Mouse (Mus musculus) stomach, embryonic 16.5 days (tissue): ENCODE results near the gene Hexim2. TPM values are rescaled to one million over a fixed set of nuclear protein-coding genes. Genes with fewer than 3 reads are reported as not detected.

ENCODE experiments used
- ATAC-seq: fragments of 200-750 bp; cut with Nextera tagmentation; 2 replicates; pipeline ENCODE4 v1.8.0; 2017; ENCODE audit warnings: moderate number of reproducible peaks, moderate TSS enrichment; ENCODE audit not compliant: insufficient read depth, low FRiP score
- H3K27ac ChIP-seq: fragments of 300-500 bp; sonication (generic); 2 replicates; pipeline ENCODE4 v1.5.1; 2014; ENCODE audit warnings: low read length
- H3K27me3 ChIP-seq: fragments of 300-500 bp; sonication (generic); 2 replicates; pipeline ENCODE4 v1.6.1; 2014; ENCODE audit warnings: low read length, control low read depth, mixed read lengths; ENCODE audit not compliant: control insufficient read depth, insufficient read depth
- H3K36me3 ChIP-seq: fragments of 300-500 bp; sonication (generic); 2 replicates; pipeline ENCODE4 v1.6.1; 2014; ENCODE audit warnings: low read length; ENCODE audit not compliant: control insufficient read depth, insufficient read depth
- H3K4me1 ChIP-seq: fragments of 300-500 bp; sonication (generic); 2 replicates; pipeline ENCODE4 v1.6.1; 2014; ENCODE audit warnings: low read length, control low read depth, mixed read lengths; ENCODE audit not compliant: control insufficient read depth, insufficient read depth
- H3K4me2 ChIP-seq: fragments of 300-500 bp; sonication (generic); 2 replicates; pipeline ENCODE4 v1.6.1; 2014; ENCODE audit warnings: low read depth, low read length, mixed read lengths
- H3K4me3 ChIP-seq: fragments of 300-500 bp; sonication (generic); replicated peaks from 2 replicates; pipeline ENCODE4 v1.5.1; 2014; ENCODE audit warnings: mild to moderate bottlenecking, low read length
- H3K9ac ChIP-seq: fragments of 300-500 bp; sonication (generic); 2 replicates; pipeline ENCODE4 v1.6.1; 2014; ENCODE audit warnings: low read length
- H3K9me3 ChIP-seq: fragments of 300-500 bp; sonication (generic); replicated peaks from 2 replicates; pipeline ENCODE4 v1.6.1; 2016; ENCODE audit warnings: low read length, control low read depth; ENCODE audit not compliant: control insufficient read depth
- WGBS: fragments of 180-500 bp; shearing (Covaris S2); extraction: QIAGEN DNeasy Blood & Tissue Kit; methylation state at CpG from one replicate; pipeline ENCODE4 v1.1.7; 2014; 5-methylcytosine and 5-hydroxymethylcytosine counted together
- polyA plus RNA-seq: library from polyadenylated mRNA; unstranded; fragments of >200 nt; fragmentation: Nextera tagmentation; extraction: Ambion mirVana; gene quantifications from 2 replicates; pipeline ENCODE4 v1.2.1, GENCODE M21; 2015

The Hexim2 gene
- polyA plus RNA-seq, 1 experiment from 2014 or later: 6.3 TPM

GRCm38 (mm10) chr11:103173771-103174344 is 41.6 kb downstream of the Hexim2 start:
- WGBS: 92% methylated on average over 11 of the region's 11 CpGs
- no peak for ATAC-seq

GRCm38 (mm10) chr11:103174411-103174832 is 42.2 kb downstream of the Hexim2 start:
- Histone ChIP-seq H3K27me3 (peaks cover 24% of the 10 kb centered on the region), H3K4me1 (peaks cover 8% of the 10 kb centered on the region; the same call in 1 of the 2 replicates), H3K4me2 (0 out of 2 replicates have a peak overlapping the region, but pooled peaks have one; percentile 9), H3K9ac (no peak overlapping the region), H3K4me3 (no peak overlapping the region; the same call in 1 of the 2 replicates), H3K36me3 (no peaks in the 10 kb centered on the region), H3K9me3 (no peaks in the 10 kb centered on the region), H3K27ac (no peak overlapping the region; the same call in none of the 2 replicates)
- WGBS: 74% methylated on average over 5 of the region's 5 CpGs
- no peak for ATAC-seq

More at GRCm38 (mm10) chr11:103173771-103174344, 41.6 kb downstream of the Hexim2 start:
- no peaks in the 10 kb centered on the region for H3K36me3 ChIP-seq
- H3K4me2 ChIP-seq: 0 out of 2 replicates have a peak overlapping the region, but pooled peaks have one; percentile 9
- peaks cover 8% of the 10 kb centered on the region; the same call in 1 of the 2 replicates for H3K4me1 ChIP-seq
- H3K27ac ChIP-seq: no peak overlapping the region; the same call in 1 of the 2 replicates
- no peak overlapping the region for H3K9ac ChIP-seq
- H3K9me3 ChIP-seq: no peaks in the 10 kb centered on the region
- no peak overlapping the region for H3K4me3 ChIP-seq
- H3K27me3 ChIP-seq: peaks cover 24% of the 10 kb centered on the region

DNA sequence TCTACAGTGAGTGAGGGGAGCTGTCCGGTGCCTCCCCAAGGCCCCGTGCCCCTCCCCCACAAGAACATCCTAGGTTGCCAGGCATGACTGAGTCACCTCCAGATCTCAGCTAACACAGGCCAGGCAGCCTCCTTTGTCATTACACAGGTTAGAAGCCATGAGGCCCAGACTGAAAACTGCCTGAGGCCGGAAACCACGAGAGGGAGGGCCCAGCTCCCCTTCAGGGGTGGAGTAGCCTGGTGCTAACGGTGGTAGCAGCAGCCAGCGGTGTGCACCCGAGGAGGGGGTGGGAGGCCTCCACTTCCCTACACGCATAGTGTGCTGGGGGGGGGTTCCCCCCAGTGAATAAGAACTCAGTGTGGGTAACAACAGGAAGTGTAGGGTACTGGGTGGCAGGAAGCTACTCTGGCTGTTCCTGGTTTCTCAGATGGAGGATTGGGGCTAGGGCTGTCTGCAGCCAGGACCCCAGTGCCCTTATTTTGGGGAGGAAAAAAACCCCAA is 42.7 kb downstream of the Hexim2 start:
- H3K27me3 ChIP-seq: peaks cover 20% of the 10 kb centered on the region
- no peak overlapping the region for H3K9ac ChIP-seq
- 0 out of 2 replicates have a peak, but pooled peaks have one; percentile 9 for ATAC-seq
- H3K9me3 ChIP-seq: no peaks in the 10 kb centered on the region
- WGBS: 45% methylated on average over 8 of the region's 8 CpGs
- no peak overlapping the region for H3K4me3 ChIP-seq
- H3K4me1 ChIP-seq: peaks cover 8% of the 10 kb centered on the region; the same call in 1 of the 2 replicates
- H3K4me2 ChIP-seq: no peak overlapping the region
- no peaks in the 10 kb centered on the region for H3K36me3 ChIP-seq
- no peak overlapping the region for H3K27ac ChIP-seq

DNA sequence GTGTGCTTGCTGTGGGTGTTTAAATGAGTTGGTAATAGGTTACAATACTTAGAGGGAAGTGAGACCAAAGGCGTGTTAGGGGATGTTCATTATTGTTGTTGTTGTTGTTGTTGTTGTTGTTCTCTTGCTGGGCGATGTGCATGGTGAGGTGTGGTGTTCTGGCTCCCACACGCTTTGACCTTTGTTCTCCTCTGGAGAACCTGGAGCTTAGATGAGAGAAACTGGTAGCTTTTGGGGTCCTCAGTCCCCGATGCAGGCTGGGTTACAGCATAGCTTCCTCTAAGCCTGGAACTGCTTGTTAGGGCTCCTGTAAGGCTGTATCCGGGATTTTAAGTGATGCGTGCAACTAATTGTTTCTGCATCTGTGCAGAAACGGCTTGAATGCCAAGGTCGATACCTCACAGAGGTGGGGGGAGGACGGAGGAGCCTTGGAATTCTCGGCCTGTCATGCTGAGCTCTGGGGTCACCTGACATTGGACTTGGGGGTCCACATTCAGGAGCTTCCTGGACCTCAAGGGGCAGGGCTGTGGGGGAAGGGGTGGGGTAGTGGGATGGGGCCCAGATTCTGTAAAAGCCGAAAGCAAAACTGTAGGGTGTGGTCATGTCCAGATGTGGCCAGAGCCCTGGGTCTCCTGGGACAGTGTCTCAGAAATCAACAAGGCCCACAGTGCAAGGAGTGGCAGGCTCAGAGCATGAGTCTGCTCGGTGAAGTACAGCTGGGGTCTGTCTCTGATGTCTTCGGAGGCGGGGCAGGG is 43.6 kb downstream of the Hexim2 start:
- Histone ChIP-seq H3K4me3 (no peak overlapping the region), H3K27me3 (peaks cover 12% of the 10 kb centered on the region), H3K9me3 (no peaks in the 10 kb centered on the region), H3K9ac (no peak overlapping the region), H3K36me3 (no peaks in the 10 kb centered on the region), H3K4me1 (peaks cover 8% of the 10 kb centered on the region; the same call in 1 of the 2 replicates), H3K27ac (no peak overlapping the region), H3K4me2 (no peak overlapping the region)
- WGBS: 55% methylated on average over 14 of the region's 14 CpGs
- no peak for ATAC-seq

DNA sequence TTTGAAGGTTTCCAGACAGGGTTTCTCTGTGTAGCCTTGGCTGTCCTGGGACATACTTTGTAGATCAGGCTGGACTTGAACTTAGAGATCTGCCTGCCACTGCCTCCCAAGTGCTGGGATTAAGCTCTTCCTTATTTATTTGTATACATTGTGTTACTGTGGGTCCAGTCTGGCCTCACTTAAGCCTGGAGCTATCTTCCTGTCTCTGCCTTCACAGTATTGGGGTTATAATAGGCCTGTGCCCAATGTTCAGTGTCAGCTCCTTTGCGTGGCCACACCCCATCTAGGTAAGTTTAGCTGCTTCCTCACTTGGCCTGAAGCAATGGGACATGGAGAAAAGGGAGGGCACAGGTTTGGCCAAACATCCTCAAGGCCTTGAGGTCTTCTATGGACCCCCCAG is 44.3 kb downstream of the Hexim2 start:
- no peak overlapping the region for H3K4me3 ChIP-seq
- H3K36me3 ChIP-seq: no peaks in the 10 kb centered on the region
- H3K27ac ChIP-seq: no peak overlapping the region
- ATAC-seq: no peak
- H3K27me3 ChIP-seq: peaks cover 6% of the 10 kb centered on the region
- H3K4me1 ChIP-seq: peaks cover 5% of the 10 kb centered on the region; the same call in 1 of the 2 replicates
- WGBS: 96% methylated on average over 1 of the region's 1 CpGs
- no peaks in the 10 kb centered on the region for H3K9me3 ChIP-seq
- no peak overlapping the region for H3K4me2 ChIP-seq
- no peak overlapping the region for H3K9ac ChIP-seq

DNA sequence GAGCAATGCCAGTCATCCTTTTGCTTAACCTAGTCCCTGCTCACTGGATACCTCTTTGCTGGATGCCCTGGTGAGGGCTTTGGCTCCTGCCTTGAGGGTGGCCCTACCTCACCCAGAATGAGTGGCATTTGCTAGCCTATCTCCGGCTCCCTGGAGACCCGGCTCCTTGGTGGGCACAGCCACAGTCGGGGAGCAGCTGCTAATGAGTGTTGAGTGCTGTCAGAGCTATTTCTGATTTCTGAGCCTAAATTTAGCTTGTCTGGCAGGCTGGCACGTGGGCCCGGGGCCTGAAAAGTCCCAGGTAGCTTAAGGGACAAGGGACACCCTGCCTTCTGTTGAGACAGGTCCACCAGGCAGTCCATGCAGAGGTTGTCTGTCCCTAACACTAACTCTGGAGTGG is 45.0 kb downstream of the Hexim2 start:
- Histone ChIP-seq H3K27ac (no peak overlapping the region), H3K4me3 (no peak overlapping the region), H3K9ac (no peak overlapping the region), H3K4me2 (no peak overlapping the region), H3K27me3 (no peaks in the 10 kb centered on the region), H3K36me3 (no peaks in the 10 kb centered on the region), H3K4me1 (peaks cover 5% of the 10 kb centered on the region; the same call in 1 of the 2 replicates), H3K9me3 (no peaks in the 10 kb centered on the region)
- no peak for ATAC-seq
- 83% methylated on average over 5 of the region's 5 CpGs for WGBS

DNA sequence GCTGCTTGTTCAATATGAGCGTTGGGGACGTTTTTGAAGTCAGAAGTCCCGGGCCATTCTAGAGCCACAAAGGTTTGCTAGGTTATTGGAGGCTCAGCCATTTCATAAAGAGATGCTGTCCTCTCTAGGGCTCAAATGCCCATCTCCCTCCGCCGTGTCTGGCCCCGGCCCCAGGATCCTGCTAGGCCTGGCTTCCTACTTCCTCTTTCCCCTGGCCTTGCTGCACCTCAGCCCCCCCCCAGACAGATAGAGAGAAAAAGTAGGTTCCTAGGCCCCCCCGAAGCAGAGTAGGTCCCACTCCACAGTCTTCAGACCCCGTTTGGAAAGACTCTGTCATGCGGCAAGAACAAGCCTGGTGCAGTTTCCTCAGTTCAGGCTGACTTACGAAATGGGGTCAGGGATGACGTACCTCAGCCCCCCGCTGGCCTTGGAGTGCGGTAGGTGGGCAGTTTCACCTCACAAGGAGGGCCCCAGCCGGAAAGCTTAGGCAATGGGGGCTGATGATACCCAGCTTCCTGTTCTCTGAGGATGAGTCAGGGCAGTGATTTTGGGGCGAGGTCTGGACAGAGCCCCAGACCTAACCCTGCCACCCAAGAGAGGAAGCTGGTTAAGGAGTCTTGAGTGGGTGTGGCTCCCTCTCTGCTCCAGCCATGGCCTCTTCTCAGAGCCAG is 45.7 kb downstream of the Hexim2 start:
- Histone ChIP-seq H3K4me2 (no peak overlapping the region), H3K27ac (no peak overlapping the region), H3K9ac (no peak overlapping the region), H3K27me3 (no peaks in the 10 kb centered on the region), H3K4me3 (no peak overlapping the region), H3K4me1 (peaks cover 5% of the 10 kb centered on the region; the same call in 1 of the 2 replicates), H3K36me3 (no peaks in the 10 kb centered on the region), H3K9me3 (no peaks in the 10 kb centered on the region)
- WGBS: 78% methylated on average over 15 of the region's 15 CpGs
- ATAC-seq: no peak

DNA sequence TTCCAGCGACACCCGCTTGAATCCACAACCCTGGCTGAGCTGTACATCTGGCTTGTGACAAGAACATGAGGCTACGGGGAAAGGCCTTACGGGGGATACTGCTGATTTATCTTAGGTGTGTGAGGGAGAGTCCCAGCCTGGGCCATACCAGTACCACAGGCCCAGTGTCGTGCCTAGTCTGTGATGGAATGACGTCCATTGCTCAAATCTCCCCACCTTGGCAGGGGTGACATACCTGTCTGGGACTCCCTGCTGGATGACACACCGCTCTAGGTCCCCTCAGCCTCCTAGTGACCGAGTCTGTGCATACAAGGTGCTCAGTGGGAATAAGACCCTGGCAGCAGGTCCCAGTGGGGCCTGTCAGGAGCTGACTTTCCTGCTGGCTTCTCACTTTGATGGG is 46.5 kb downstream of the Hexim2 start:
- Histone ChIP-seq H3K4me1 (peaks cover 5% of the 10 kb centered on the region; the same call in 1 of the 2 replicates), H3K36me3 (no peaks in the 10 kb centered on the region), H3K9me3 (no peaks in the 10 kb centered on the region), H3K9ac (no peak overlapping the region), H3K4me3 (no peak overlapping the region), H3K4me2 (no peak overlapping the region), H3K27ac (no peak overlapping the region), H3K27me3 (no peaks in the 10 kb centered on the region)
- 82% methylated on average over 8 of the region's 8 CpGs for WGBS
- no peak for ATAC-seq
